Mouse (Mus musculus): ENCODE results near the gene Abca1. TPM values are rescaled to one million over a fixed set of nuclear protein-coding genes. Genes with fewer than 3 reads are reported as not detected.

The Abca1 gene
- total RNA-seq, 1 experiment, result 18.9 TPM

DNA sequence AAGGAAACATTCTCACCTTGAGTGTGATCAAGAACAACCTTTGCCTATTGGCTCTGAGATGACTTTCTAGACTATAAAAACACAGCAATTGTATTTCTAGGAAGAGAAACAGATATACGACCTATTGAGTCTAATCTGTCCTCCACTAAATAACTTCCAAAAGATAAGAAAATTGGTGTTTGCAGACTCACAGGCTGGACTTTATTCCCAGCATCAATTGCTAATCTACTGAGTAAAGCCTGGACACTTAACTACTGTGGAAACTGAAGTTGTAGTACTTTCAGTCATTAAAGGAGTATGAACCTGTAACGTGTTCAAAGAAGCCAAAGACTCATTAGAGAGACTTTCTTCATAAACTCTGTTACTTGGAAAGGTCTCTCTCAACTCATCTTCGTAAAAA is 131.9 kb downstream of the Abca1 start:
- Histone ChIP-seq H3K4me1 (ENCODE audit: control insufficient read depth in 2 of 2, insufficient read depth in 2 of 2, low read length in 2 of 2, poor library complexity in 1 of 2) (no peaks in the 10 kb centered on the region), H3K36me3 (ENCODE audit: control insufficient read depth, insufficient read depth, low read length, poor library complexity, severe bottlenecking) (peaks cover 2% of the 10 kb centered on the region; the same call in 1 of the 2 replicates), H3K27ac (ENCODE audit: insufficient read depth, low read depth, low read length, poor library complexity, severe bottlenecking) (no peak overlapping the region), H3K4me3 (ENCODE audit: insufficient read depth in 1 of 2, low read depth in 1 of 2, low read length in 2 of 2, poor library complexity in 1 of 2, severe bottlenecking in 1 of 2) (no peak overlapping the region), H3K9me3 (ENCODE audit: control insufficient read depth, insufficient read depth, low read depth, low read length) (no peaks in the 10 kb centered on the region), H3K9ac (ENCODE audit: insufficient read depth, low read depth, low read length, poor library complexity, severe bottlenecking) (no peak overlapping the region)
- DNase-seq (ENCODE audit: low read depth, low spot score), result no peak
- no peak for TF ChIP-seq HCFC1 (IDR thresholded peaks at IDR 0.05; ENCODE audit: borderline replicate concordance, insufficient read depth, low read length)
- TF ChIP-seq CHD2 (IDR thresholded peaks at IDR 0.05; ENCODE audit: low read depth, low read length), result no peak
- TF ChIP-seq MAFK (IDR thresholded peaks at IDR 0.05; ENCODE audit: insufficient read depth, low read depth, low read length), result no peak
- TF ChIP-seq ZNF384 (IDR thresholded peaks at IDR 0.05; ENCODE audit: low read depth, low read length), result no peak
- no peak for TF ChIP-seq ZC3H11A (IDR thresholded peaks at IDR 0.05; ENCODE audit: borderline replicate concordance, low read depth, low read length)
- in situ Hi-C loops (cut with MboI; ENCODE audit: low sequenced_read_pairs in 2 of 2, unreplicated experiment in 2 of 2), result no loop called here

GRCm38 (mm10) chr4:53024397-53024796 is 135.3 kb downstream of the Abca1 start:
- Histone ChIP-seq H3K9me3 (ENCODE audit: control insufficient read depth, insufficient read depth, low read depth, low read length) (no peaks in the 10 kb centered on the region), H3K27ac (ENCODE audit: insufficient read depth, low read depth, low read length, poor library complexity, severe bottlenecking) (no peak overlapping the region), H3K4me1 (ENCODE audit: control insufficient read depth in 2 of 2, insufficient read depth in 2 of 2, low read length in 2 of 2, poor library complexity in 1 of 2) (no peaks in the 10 kb centered on the region), H3K4me3 (ENCODE audit: insufficient read depth in 1 of 2, low read depth in 1 of 2, low read length in 2 of 2, poor library complexity in 1 of 2, severe bottlenecking in 1 of 2) (no peak overlapping the region), H3K9ac (ENCODE audit: insufficient read depth, low read depth, low read length, poor library complexity, severe bottlenecking) (no peak overlapping the region), H3K36me3 (ENCODE audit: control insufficient read depth, insufficient read depth, low read length, poor library complexity, severe bottlenecking) (peaks cover 2% of the 10 kb centered on the region; the same call in 1 of the 2 replicates)
- no peak for DNase-seq (ENCODE audit: low read depth, low spot score)
- in situ Hi-C loops (cut with MboI; ENCODE audit: low sequenced_read_pairs in 2 of 2, unreplicated experiment in 2 of 2), result no loop called here
- TF ChIP-seq ZC3H11A (IDR thresholded peaks at IDR 0.05; ENCODE audit: borderline replicate concordance, low read depth, low read length) (no peak), CHD2 (IDR thresholded peaks at IDR 0.05; ENCODE audit: low read depth, low read length) (no peak), MAFK (IDR thresholded peaks at IDR 0.05; ENCODE audit: insufficient read depth, low read depth, low read length) (no peak), ZNF384 (IDR thresholded peaks at IDR 0.05; ENCODE audit: low read depth, low read length) (no peak), HCFC1 (IDR thresholded peaks at IDR 0.05; ENCODE audit: borderline replicate concordance, insufficient read depth, low read length) (no peak)

- Histone ChIP-seq H3K9ac (ENCODE audit: insufficient read depth, low read depth, low read length, poor library complexity, severe bottlenecking) (no peak overlapping the region), H3K36me3 (ENCODE audit: control insufficient read depth, insufficient read depth, low read length, poor library complexity, severe bottlenecking) (peaks cover 2% of the 10 kb centered on the region; the same call in 1 of the 2 replicates), H3K4me3 (ENCODE audit: insufficient read depth in 1 of 2, low read depth in 1 of 2, low read length in 2 of 2, poor library complexity in 1 of 2, severe bottlenecking in 1 of 2) (no peak overlapping the region), H3K27ac (ENCODE audit: insufficient read depth, low read depth, low read length, poor library complexity, severe bottlenecking) (no peak overlapping the region), H3K9me3 (ENCODE audit: control insufficient read depth, insufficient read depth, low read depth, low read length) (no peaks in the 10 kb centered on the region), H3K4me1 (ENCODE audit: control insufficient read depth in 2 of 2, insufficient read depth in 2 of 2, low read length in 2 of 2, poor library complexity in 1 of 2) (no peaks in the 10 kb centered on the region)
- TF ChIP-seq HCFC1 (IDR thresholded peaks at IDR 0.05; ENCODE audit: borderline replicate concordance, insufficient read depth, low read length), result no peak
- no peak for TF ChIP-seq ZNF384 (IDR thresholded peaks at IDR 0.05; ENCODE audit: low read depth, low read length)
- TF ChIP-seq MAFK (IDR thresholded peaks at IDR 0.05; ENCODE audit: insufficient read depth, low read depth, low read length), result no peak
- TF ChIP-seq CHD2 (IDR thresholded peaks at IDR 0.05; ENCODE audit: low read depth, low read length), result no peak
- no peak for TF ChIP-seq ZC3H11A (IDR thresholded peaks at IDR 0.05; ENCODE audit: borderline replicate concordance, low read depth, low read length)
- DNase-seq (ENCODE audit: low read depth, low spot score), result no peak
- in situ Hi-C loops (cut with MboI; ENCODE audit: low sequenced_read_pairs in 2 of 2, unreplicated experiment in 2 of 2), result no loop called here
These were observed 136.3 kb downstream of the Abca1 start for GRCm38 (mm10) chr4:53023189-53023925.

DNA sequence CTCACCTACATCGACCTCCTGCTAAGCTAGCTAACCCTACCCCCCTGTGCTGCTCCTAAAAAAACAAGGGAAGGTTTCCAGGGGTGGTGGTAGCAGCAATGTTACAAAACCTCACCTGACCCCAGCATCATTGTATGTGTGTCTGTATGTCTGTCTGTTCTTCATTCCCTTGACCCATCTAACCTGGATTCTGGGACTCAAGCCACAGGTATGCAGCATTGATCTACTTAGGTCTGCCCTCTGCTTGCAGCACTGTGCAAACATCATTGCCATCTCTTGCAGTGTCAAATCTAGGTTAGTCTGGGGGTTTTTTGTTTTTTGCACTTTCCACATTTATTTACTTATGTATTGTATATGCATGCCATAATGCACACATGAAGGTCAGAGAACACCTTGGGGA is 141.3 kb downstream of the Abca1 start:
- TF ChIP-seq CHD2 (IDR thresholded peaks at IDR 0.05; ENCODE audit: low read depth, low read length) (no peak), HCFC1 (IDR thresholded peaks at IDR 0.05; ENCODE audit: borderline replicate concordance, insufficient read depth, low read length) (no peak), ZC3H11A (IDR thresholded peaks at IDR 0.05; ENCODE audit: borderline replicate concordance, low read depth, low read length) (no peak), MAFK (IDR thresholded peaks at IDR 0.05; ENCODE audit: insufficient read depth, low read depth, low read length) (no peak), ZNF384 (IDR thresholded peaks at IDR 0.05; ENCODE audit: low read depth, low read length) (no peak)
- Histone ChIP-seq H3K9ac (ENCODE audit: insufficient read depth, low read depth, low read length, poor library complexity, severe bottlenecking) (no peak overlapping the region), H3K9me3 (ENCODE audit: control insufficient read depth, insufficient read depth, low read depth, low read length) (peaks cover 2% of the 10 kb centered on the region; the same call in 1 of the 2 replicates), H3K4me1 (ENCODE audit: control insufficient read depth in 2 of 2, insufficient read depth in 2 of 2, low read length in 2 of 2, poor library complexity in 1 of 2) (no peaks in the 10 kb centered on the region), H3K4me3 (ENCODE audit: insufficient read depth in 1 of 2, low read depth in 1 of 2, low read length in 2 of 2, poor library complexity in 1 of 2, severe bottlenecking in 1 of 2) (no peak overlapping the region), H3K27ac (ENCODE audit: insufficient read depth, low read depth, low read length, poor library complexity, severe bottlenecking) (no peak overlapping the region), H3K36me3 (ENCODE audit: control insufficient read depth, insufficient read depth, low read length, poor library complexity, severe bottlenecking) (peaks cover 2% of the 10 kb centered on the region)
- DNase-seq (ENCODE audit: low read depth, low spot score), result no peak
- in situ Hi-C loops (cut with MboI; ENCODE audit: low sequenced_read_pairs in 2 of 2, unreplicated experiment in 2 of 2), result no loop called here

Measured in ES-E14 (cell line).